Mouse (Mus musculus) left cerebral cortex, postnatal 4 days (tissue): Measurements from ENCODE around the gene Olfr370. TPM values are rescaled to one million over a fixed set of nuclear protein-coding genes. Genes with fewer than 3 reads are reported as not detected.

Source experiments
- DNase-seq: peaks from one replicate; pipeline ENCODE4 v3.0.0-alpha.2; 2022
- intact Hi-C: fragments of 180-260 bp; cut with DNase I; formaldehyde crosslinking; loops from one replicate; pipeline ENCODE4 v1.15.1; 2025
- total RNA-seq, 2 experiments: library from RNA; stranded (reverse); gene quantifications; 2 replicates each; pipeline ENCODE4 v1.2.3; 2021

Olfr370 gene
- total RNA-seq, 2 experiments from 2014 or later, result not detected

GRCm38 (mm10) chr8:83574631-83575315, 39.2 kb downstream of the Olfr370 start:
- intact Hi-C loops, result no loop called here
- DNase-seq, result no peak

GRCm38 (mm10) chr8:83575561-83576515, 40.3 kb downstream of the Olfr370 start:
- DNase-seq, result no peak
- intact Hi-C loops, result no loop called here

DNA sequence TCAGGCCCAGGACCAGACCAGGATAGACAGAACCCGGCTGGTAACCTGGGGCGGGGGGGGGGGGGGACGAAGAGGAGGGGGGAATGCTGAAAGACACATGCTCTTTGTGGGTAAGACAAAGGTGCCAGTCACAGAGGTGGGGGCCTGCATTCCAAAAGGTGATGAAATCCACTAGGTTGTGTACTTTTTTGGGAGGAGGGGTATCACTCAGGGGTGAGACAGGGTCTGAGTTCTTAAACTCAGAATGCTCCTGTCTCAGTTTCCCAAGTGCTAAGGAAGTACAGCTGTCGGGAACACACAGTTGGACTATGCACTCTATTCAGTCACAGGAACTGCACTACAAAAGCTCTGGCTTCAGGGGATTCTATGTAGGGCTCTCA, 40.9 kb downstream of the Olfr370 start:
- intact Hi-C loops, result no loop called here
- no peak for DNase-seq

DNA sequence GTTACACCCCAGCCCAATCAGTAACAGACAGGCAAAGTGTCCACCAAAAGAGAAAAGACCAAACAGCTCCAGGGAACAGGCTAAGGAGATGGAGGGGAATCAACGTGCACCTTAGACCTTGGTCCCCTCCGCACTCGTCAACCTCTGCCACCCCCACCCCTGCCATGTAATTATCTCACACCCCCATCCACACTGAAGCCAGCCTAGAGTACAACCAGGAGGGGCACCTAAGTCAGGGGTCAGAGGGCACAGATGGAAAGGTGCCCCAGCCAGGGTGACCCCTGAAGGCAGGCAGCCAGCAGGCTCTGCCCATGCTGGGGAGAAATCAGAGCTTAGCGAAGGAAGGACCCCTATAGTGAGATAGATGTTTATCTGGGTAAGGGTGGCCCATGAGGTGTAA, 41.3 kb downstream of the Olfr370 start:
- DNase-seq, result no peak
- intact Hi-C loops, result no loop called here

- no peak for DNase-seq
- intact Hi-C loops, result no loop called here
Measured at GRCm38 (mm10) chr8:83577384-83577791, 41.8 kb downstream of the Olfr370 start.

GRCm38 (mm10) chr8:83578131-83579055, 42.8 kb downstream of the Olfr370 start:
- intact Hi-C loops, result no loop called here
- DNase-seq, result no peak

GRCm38 (mm10) chr8:83579676-83580075, 44.1 kb downstream of the Olfr370 start:
- no peak for DNase-seq
- intact Hi-C loops, result no loop called here

GRCm38 (mm10) chr8:83580826-83581225, 45.2 kb downstream of the Olfr370 start:
- intact Hi-C loops, result no loop called here
- DNase-seq, result no peak

- intact Hi-C loops, result no loop called here
- no peak for DNase-seq
Measured at GRCm38 (mm10) chr8:83582226-83582625, 46.6 kb downstream of the Olfr370 start.

DNA sequence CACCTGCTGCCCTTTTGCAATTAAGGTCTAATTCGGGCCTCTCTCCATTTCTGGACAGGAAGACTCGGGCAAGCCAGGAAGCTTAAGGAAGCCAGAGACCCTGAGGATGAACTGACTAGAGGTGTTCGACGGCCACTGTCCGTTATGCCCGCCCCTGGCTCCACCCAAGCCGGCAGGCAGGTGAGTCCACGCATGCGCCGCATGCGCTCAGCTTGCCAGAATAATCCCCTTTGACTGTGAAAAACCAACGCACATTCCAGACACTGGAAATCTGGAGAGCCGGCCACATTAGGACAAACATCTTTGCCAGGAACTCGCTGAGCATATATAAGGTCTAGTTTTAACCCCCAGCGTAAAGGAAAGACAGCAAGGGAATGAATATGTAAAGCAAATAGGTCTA, 47.7 kb downstream of the Olfr370 start:
- intact Hi-C loops, result no loop called here
- DNase-seq, result no peak

- intact Hi-C loops, result no loop called here
- DNase-seq, result no peak
Measured at GRCm38 (mm10) chr8:83584771-83585170, 49.2 kb downstream of the Olfr370 start.

DNA sequence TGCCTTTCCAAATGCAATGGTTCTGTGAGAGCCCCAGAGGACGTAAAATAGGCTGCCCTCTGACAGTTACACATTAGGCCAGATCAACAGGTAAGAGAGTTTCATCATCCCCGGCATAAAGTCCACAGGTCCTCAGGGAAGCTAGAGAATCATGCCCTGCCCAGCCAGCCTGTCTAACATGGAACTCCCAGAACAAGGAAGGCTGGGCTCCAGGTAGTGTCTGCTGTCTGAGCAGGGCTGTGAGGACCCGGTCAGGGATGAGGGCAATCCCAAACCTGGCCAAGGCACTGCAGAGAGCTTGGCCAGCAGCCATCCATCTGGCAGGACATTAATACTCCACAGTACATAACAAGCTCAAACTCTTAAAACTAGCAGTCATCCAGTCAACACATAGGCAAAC, 49.8 kb downstream of the Olfr370 start:
- intact Hi-C loops, result no loop called here
- DNase-seq, result peak; percentile 48

- DNase-seq, result no peak
- intact Hi-C loops, result no loop called here
Measured at GRCm38 (mm10) chr8:83587644-83588043, 52.1 kb downstream of the Olfr370 start.

- DNase-seq, result no peak
- intact Hi-C loops, result no loop called here
Measured at GRCm38 (mm10) chr8:83588886-83589285, 53.3 kb downstream of the Olfr370 start.

GRCm38 (mm10) chr8:83590488-83591023, 55.0 kb downstream of the Olfr370 start:
- DNase-seq, result no peak
- intact Hi-C loops, result no loop called here

GRCm38 (mm10) chr8:83592682-83593081, 57.1 kb downstream of the Olfr370 start:
- intact Hi-C loops, result no loop called here
- DNase-seq, result no peak

DNA sequence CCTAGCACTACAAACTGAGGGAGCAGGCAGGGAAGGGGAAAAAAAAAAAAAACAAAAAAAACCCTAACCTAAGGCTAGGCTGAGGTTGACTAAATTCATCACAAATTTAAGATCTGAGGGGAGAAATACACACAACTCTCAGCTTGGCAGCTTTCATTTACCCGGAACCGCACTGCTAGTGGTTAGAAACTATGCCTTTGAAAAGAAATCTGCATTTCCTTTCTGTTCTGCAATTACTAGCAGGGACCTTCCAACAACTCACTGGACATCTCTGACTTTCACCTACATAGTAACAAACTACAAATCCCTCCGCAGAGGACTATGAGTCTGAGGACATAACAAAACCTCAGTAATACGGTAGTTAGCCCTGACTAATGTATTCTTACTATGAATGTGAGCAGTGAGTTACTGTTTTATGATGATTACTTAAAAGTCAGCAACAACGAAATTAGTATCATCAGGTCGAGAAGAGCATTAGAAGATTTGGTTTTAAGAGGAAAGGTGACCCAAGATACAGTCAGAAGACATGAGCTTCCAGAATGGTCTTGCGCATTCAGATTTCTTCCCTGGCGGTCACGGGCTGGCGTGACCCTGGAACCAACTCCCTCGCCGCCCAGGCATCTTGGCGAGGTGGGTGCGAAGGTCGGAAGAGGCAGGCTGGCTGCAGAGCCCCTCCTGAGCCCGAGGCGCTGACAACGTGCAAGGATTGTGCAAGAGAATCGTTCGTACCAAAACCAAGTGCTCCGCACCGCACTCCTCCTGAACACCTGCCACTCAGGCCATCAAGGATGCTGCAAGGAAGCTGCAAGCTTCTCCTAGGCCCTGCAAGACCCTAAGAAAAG, 58.0 kb downstream of the Olfr370 start:
- no peak for DNase-seq
- intact Hi-C loops, result no loop called here

DNA sequence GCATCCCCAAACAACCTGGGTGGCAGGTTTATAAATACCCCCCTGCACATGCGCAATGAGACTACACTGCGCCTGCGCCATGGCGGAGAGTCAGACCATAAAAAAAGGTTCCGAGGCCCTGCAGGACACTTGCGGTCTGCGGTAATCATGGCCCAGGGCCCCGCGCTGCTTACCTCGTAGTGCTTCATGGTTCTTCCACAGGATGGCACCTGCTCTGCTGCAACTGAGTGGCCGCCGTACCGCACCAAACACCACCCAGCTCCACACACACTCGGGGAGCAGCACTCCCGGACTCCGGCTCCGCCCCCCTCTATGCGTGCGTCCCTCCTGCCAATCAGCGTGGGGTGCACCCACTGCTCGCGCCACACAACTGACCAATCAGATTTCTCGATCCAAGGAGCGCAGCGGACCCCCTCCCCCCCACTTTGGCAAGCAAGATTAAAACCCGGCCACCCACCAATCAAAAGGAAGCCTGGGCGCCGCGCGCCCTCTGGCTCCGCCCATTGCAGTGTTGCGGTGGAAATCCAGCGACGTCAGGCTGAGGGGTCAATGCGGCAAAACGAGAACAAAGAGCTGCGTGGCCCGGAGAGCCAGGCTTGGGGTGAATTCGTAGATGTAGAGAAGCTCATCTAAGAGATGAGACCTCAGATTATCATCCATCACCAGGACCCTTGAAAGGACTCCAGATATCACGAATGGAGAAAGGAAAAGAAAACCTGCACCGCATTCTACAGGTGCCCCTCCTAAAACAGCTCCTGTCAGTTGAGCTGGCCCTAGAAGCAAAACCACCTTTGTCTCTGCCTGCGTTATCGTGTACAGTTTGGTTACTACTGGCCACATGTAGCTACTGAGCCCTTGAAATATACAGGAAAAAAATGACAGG, 58.8 kb downstream of the Olfr370 start:
- peak; percentile 99 for DNase-seq
- intact Hi-C loops, result no loop called here
